Comparison of ENCODE assay signal across 27 mouse cellular contexts in the genomic region with DNA sequence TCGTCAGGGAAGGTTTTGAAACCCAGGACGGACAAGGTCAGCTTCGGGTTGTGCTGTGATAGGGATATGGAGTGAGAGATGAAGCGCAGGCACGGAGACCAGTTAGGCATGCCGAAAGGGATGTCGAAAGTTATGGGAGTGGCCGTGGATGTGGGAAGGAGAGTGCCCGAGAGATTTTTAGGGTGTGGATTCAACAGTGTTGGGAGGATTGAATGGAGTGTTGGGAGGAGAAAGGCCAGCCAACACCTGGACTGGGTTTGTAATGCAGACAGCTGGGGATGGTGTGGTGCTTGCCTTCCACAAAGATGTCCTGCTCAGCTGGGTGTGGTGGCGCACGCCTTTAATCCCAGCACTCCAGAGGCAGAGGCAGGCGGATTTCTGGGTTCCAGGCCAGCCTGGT. TPM values are rescaled to one million over a fixed set of nuclear protein-coding genes. Genes with fewer than 3 reads are reported as not detected.
DNase-seq lines count a peak whose midpoint lies in the region; TF ChIP-seq lines count a peak whose summit lies in the region.
"Had no signal": no experiment of that assay in that cellular context is flagged by ENCODE, and none has a peak within 500 bp of the region (broad histone marks: within the 10 kb centered on the region; RNA-seq: fewer than 3 reads in every experiment).

No protein-coding gene starts in this region.

- peak; percentile 64 for DNase-seq in R1 (ENCODE audit: low read depth, low spot score)
- DNase-seq in ZHBTc4 (ENCODE audit: low read depth, low spot score), result peak; percentile 52
- DNase-seq in gastrocnemius, postnatal 14 days, result no peak
- DNase-seq in adrenal gland, adult 18-20 months (ENCODE audit: low spot score in 2 of 2), result no peak
- DNase-seq in cerebellum, adult 2 months, result no peak
- no peak for DNase-seq in adrenal gland, postnatal 4 days (ENCODE audit: low spot score in 2 of 2)
- DNase-seq: adrenal gland, adult 2 months; adrenal gland, adult 8-10 months; adrenal gland, postnatal 10 days; adrenal gland, postnatal 14 days; adrenal gland, postnatal 25 days; adrenal gland, postnatal 36 days; B cell, adult 2 months; cerebellum, adult 11 months; cerebellum, adult 11-12 months; cerebellum, adult 18-20 months; cerebellum, adult 8-10 months; cerebellum, adult 9-10 months; cerebellum, adult 9-11 months; cerebellum, postnatal 10 days; cerebellum, postnatal 14 days had no signal

- no peak overlapping the region for H3K27ac ChIP-seq in ES-Bruce4 (ENCODE audit: insufficient read depth, low read length)
- no peak overlapping the region for H3K27ac ChIP-seq in cerebellum, adult 2 months (ENCODE audit: insufficient read depth, low read length)

- 95% methylated on average over 12 of the region's 12 CpGs for WGBS in cerebellum, adult 2 months

- H3K27me3 ChIP-seq in E14TG2a.4 (ENCODE audit: insufficient read depth, low read length), result peaks cover 24% of the 10 kb centered on the region
- no peaks in the 10 kb centered on the region; the same call in 1 of the 2 replicates for H3K27me3 ChIP-seq in ES-Bruce4 (ENCODE audit: control insufficient read depth, insufficient read depth, low read length, poor library complexity, severe bottlenecking)
- no peaks in the 10 kb centered on the region for H3K27me3 ChIP-seq in cerebellum, adult 2 months (ENCODE audit: control insufficient read depth, insufficient read depth, low read length)
- H3K27me3 ChIP-seq: CH12.LX, Patski had no signal

- H3K4me3 ChIP-seq in E14TG2a.4 (replicated peaks; ENCODE audit: low read length), result 0 out of 2 replicates have a peak overlapping the region, but pooled peaks have one; percentile 7
- no peak overlapping the region for H3K4me3 ChIP-seq in ES-Bruce4 (ENCODE audit: low read depth, low read length)
- no peak overlapping the region for H3K4me3 ChIP-seq in cerebellum, adult 2 months (replicated peaks; ENCODE audit: insufficient read depth, low read depth, low read length)

- TF ChIP-seq EP300 in ES-Bruce4 (IDR thresholded peaks at IDR 0.05; ENCODE audit: insufficient read depth, low read depth, low read length), result 0 out of 2 replicates have a peak, but pooled peaks have one; percentile 33

- intact Hi-C loops in gastrocnemius, postnatal 14 days (cut with DNase I; ENCODE audit: low total_unique reads), result no loop called here

- TF ChIP-seq POLR2A in ES-Bruce4 (IDR thresholded peaks at IDR 0.05; ENCODE audit: insufficient read depth, low read length), result no peak
- no peak for TF ChIP-seq POLR2A in cerebellum, adult 2 months (IDR thresholded peaks at IDR 0.05; ENCODE audit: borderline replicate concordance, insufficient read depth, low read length)

- H3K9me3 ChIP-seq in E14TG2a.4 (ENCODE audit: low read length), result peaks cover 12% of the 10 kb centered on the region
- H3K9me3 ChIP-seq in ES-Bruce4 (replicated peaks; ENCODE audit: control insufficient read depth, insufficient read depth, low read length, poor library complexity, severe bottlenecking), result no peaks in the 10 kb centered on the region

- H3K9ac ChIP-seq in ES-Bruce4 (ENCODE audit: low read depth, poor library complexity, severe bottlenecking), result no peak overlapping the region

- H3K4me1 ChIP-seq in E14TG2a.4 (replicated peaks; ENCODE audit: low read depth, low read length) (peaks cover 79% of the 10 kb centered on the region), ES-Bruce4 (ENCODE audit: control insufficient read depth, insufficient read depth, low read length) (peaks cover 6% of the 10 kb centered on the region)
- H3K4me1 ChIP-seq in cerebellum, adult 2 months (ENCODE audit: control insufficient read depth, insufficient read depth, low read length), result no peaks in the 10 kb centered on the region

- no peak for TF ChIP-seq CTCF in E14TG2a.4 (conservative IDR thresholded peaks at IDR 0.05; ENCODE audit: low read length)
- TF ChIP-seq CTCF in ES-Bruce4 (IDR thresholded peaks at IDR 0.05; ENCODE audit: low read depth, low read length), result no peak
- TF ChIP-seq CTCF in cerebellum, adult 2 months (IDR thresholded peaks at IDR 0.05; ENCODE audit: borderline replicate concordance, insufficient read depth, low read depth, low read length), result no peak

- H3K36me3 ChIP-seq in E14TG2a.4 (ENCODE audit: insufficient read depth, low read length), result no peaks in the 10 kb centered on the region
- H3K36me3 ChIP-seq in ES-Bruce4 (ENCODE audit: control insufficient read depth, insufficient read depth, low read length, poor library complexity, severe bottlenecking), result no peaks in the 10 kb centered on the region
- H3K36me3 ChIP-seq: G1E had no signal

RNA-seq across cellular contexts. Expression of a gene that starts 8.0 kb away (rescaled TPM):
- polyA plus RNA-seq in ES-Bruce4 (2011; ENCODE audit: insufficient read depth, insufficient read length, low read depth, missing spikeins), result 11.4 and 14.5 TPM in 2 replicates
- total RNA-seq in gastrocnemius, postnatal 14 days (2021), result 1 to 10 TPM; 8.3 to 8.5 TPM
- total RNA-seq in adrenal gland, adult 18-20 months (2021), result 10 to 100 TPM; 36.9 to 56.2 TPM
- 17.0 and 17.5 TPM in 2 replicates for polyA plus RNA-seq in cerebellum, adult 2 months (2012; rRNA removed)
- 10 to 100 TPM; 48.9 to 52.8 TPM for total RNA-seq in adrenal gland, postnatal 4 days (2021)
- total RNA-seq: G1E, MEL had no signal
- polyA plus RNA-seq: G1E had no signal

Comparison
In these comparisons a context has a peak if more than half of its experiments do, and no peak if none do; other contexts are left out.
1. DNase-seq: peak in R1 (single experiment) and ZHBTc4 (single experiment); none in gastrocnemius, postnatal 14 days (single experiment), adrenal gland, adult 18-20 months (0 of 2), cerebellum, adult 2 months (0 of 2) and adrenal gland, postnatal 4 days (0 of 2).